Mouse (Mus musculus) liver, adult 2 months (tissue): ENCODE measurements around the gene Musk. TPM values are rescaled to one million over a fixed set of nuclear protein-coding genes. Genes with fewer than 3 reads are reported as not detected.
A peak's percentile ranks its signal among the peaks of the same experiment; 100 is the strongest.

Experiments used
- DNase-seq: peaks from one replicate; pipeline ENCODE4 v3.0.0-alpha.2; 2011; ENCODE audit warnings: low read depth, low spot score; ENCODE audit errors: extremely low read depth
- H3K27ac ChIP-seq: fragments of 200-500 bp; replicated peaks from 2 replicates; pipeline ENCODE4 v1.5.1; 2012; ENCODE audit warnings: low read depth, mild to moderate bottlenecking, control low read depth, inconsistent platforms, low read length; ENCODE audit not compliant: insufficient read depth
- H3K27me3 ChIP-seq: fragments of 200-500 bp; 2 replicates; pipeline ENCODE4 v1.6.1; 2012; ENCODE audit warnings: mild to moderate bottlenecking, moderate library complexity, low read length, inconsistent platforms; ENCODE audit not compliant: control insufficient read depth, insufficient read depth
- H3K36me3 ChIP-seq: fragments of 200-500 bp; 2 replicates; pipeline ENCODE4 v1.6.1; 2012; ENCODE audit warnings: low read length, inconsistent platforms; ENCODE audit not compliant: control insufficient read depth, insufficient read depth
- H3K4me1 ChIP-seq: fragments of 200-500 bp; 2 replicates; pipeline ENCODE4 v1.6.1; 2011; ENCODE audit warnings: low read length; ENCODE audit not compliant: control insufficient read depth, insufficient read depth
- H3K4me3 ChIP-seq: fragments of 200-500 bp; 2 replicates; pipeline ENCODE4 v1.5.1; 2011; ENCODE audit warnings: low read depth, mild to moderate bottlenecking, control low read depth, low read length, moderate library complexity; ENCODE audit not compliant: insufficient read depth
- H3K79me2 ChIP-seq: fragments of 200-500 bp; 2 replicates; pipeline ENCODE4 v1.6.1; 2012; ENCODE audit warnings: inconsistent platforms, mild to moderate bottlenecking, low read length, moderate library complexity; ENCODE audit not compliant: control insufficient read depth, insufficient read depth
- H3K9ac ChIP-seq: fragments of 200-500 bp; 2 replicates; pipeline ENCODE4 v1.6.1; 2012; ENCODE audit warnings: low read depth, mild to moderate bottlenecking, control low read depth, inconsistent platforms, low read length
- CTCF ChIP-seq: fragments of 200-500 bp; IDR thresholded peaks from 2 replicates; pipeline ENCODE4 v1.5.1; 2011; ENCODE audit warnings: low read depth, low read length, control low read depth
- POLR2A ChIP-seq: fragments of 200-500 bp; IDR thresholded peaks from 2 replicates; pipeline ENCODE4 v1.6.1; 2011; ENCODE audit warnings: low read length, control low read depth; ENCODE audit not compliant: insufficient read depth; ENCODE audit errors: extremely low read depth
- WGBS: fragments of 180-500 bp; shearing (Covaris S2); methylation state at CpG from one replicate; pipeline ENCODE4 v1.1.7; 2018; 5-methylcytosine and 5-hydroxymethylcytosine counted together
- polyA plus RNA-seq: library from polyadenylated mRNA; depleted of rRNA; stranded (reverse); fragments of >200 nt; gene quantifications from 2 replicates; pipeline ENCODE4 v1.2.3, GENCODE M21; 2012; rRNA removed
- total RNA-seq: library from RNA; depleted of rRNA; stranded (reverse); fragments of >200 nt; gene quantifications from 2 replicates; pipeline ENCODE4 v1.2.3, GENCODE M21; 2014; rRNA removed

The Musk gene
- total and polyA plus RNA-seq, 2 experiments, result not detected

GRCm38 (mm10) chr4:58423276-58423930, 137.6 kb downstream of the Musk start:
- no peak for TF ChIP-seq POLR2A
- no peak for TF ChIP-seq CTCF
- Histone ChIP-seq H3K36me3 (no peaks in the 10 kb centered on the region), H3K4me1 (no peaks in the 10 kb centered on the region), H3K9ac (no peak overlapping the region), H3K27ac (no peak overlapping the region), H3K27me3 (0 out of 2 replicates have a peak, but pooled peaks cover 2% of the 10 kb centered on the region), H3K79me2 (no peaks in the 10 kb centered on the region), H3K4me3 (no peak overlapping the region)
- DNase-seq, result peak; percentile 49
- WGBS, result 70% methylated on average over 9 of the region's 9 CpGs

Other genes with a start within 250 kb of the Musk start
- 0.46 and 0.60 TPM in 2 replicates for gene Svep1, start 79.1 kb upstream of the Musk start, total RNA-seq
- 0.12 and 0.20 TPM in 2 replicates for gene Svep1, start 79.1 kb upstream of the Musk start, polyA plus RNA-seq